Mouse (Mus musculus) embryonic fibroblast, embryonic 13.5 days (primary cell): ENCODE data around the gene Hspa1a.

Source experiments
- CTCF ChIP-seq: IDR thresholded peaks from 2 replicates; pipeline ENCODE4 v1.5.1; 2011; ENCODE audit warnings: mild to moderate bottlenecking, control low read depth, low read length, moderate library complexity, borderline replicate concordance; ENCODE audit not compliant: insufficient read depth
- POLR2A ChIP-seq: IDR thresholded peaks from 2 replicates; pipeline ENCODE4 v1.6.1; 2011; ENCODE audit warnings: low read depth, mild to moderate bottlenecking, control low read depth, low read length, moderate library complexity

- TF ChIP-seq CTCF (no peak), POLR2A (peak; percentile 29)
Measured at GRCm38 (mm10) chr17:35001452-35002152, 29.6 kb upstream of the Hspa1a start.
